Mouse (Mus musculus): ENCODE measurements around the gene Caprin2.
"Not testable (repeated sequence)": the region's sequence is repeated elsewhere in the genome, so short reads cannot be mapped to it uniquely, and the experiment has no call there.

Caprin2 gene

DNA sequence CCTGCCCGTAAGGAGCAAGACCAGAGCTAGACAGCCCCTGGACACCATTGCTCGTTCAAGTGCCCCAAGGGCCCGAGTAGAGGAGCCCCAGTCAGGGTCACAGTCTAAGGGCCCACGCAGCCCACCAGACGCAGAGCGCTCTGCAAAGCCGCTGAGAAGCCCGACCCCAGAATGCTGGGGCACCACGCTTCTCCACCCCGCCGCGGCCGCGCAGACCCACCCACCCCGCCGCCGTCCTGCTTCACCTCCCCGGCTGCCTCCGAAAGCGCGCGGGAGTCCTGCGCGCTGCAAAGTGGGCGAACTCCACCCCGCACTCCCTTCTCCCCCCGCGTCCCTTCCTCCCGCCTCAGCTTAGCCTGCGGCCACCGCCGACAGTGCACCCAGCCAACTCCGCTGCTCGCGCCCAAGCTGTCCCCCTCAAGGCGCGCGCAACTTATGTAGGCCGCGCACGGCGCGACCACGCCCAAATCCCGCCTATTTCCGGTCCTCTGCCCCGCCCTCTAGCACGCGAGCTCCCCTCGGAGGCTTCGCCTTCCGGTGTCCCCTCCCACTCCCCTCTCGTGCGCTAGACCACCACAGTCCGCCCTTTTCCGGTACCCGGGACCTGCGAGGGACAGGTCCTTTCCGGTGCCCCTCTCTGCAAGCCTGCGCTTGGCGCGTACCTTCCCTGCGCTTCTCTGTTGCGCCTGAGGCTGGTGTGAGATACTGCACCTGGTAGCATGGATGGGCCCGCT lies at the start of gene Caprin2:
Gene Caprin2, minus strand, starts transcription at position 465 of the 734 bp plus-strand sequence.
- DNase-seq: peak; percentile 89

- DNase-seq: peak; percentile 35
Observed at GRCm38 (mm10) chr6:148944767-148945508, 48.9 kb upstream of the Caprin2 start.

- no peak for DNase-seq
Observed at GRCm38 (mm10) chr6:148944344-148944766, 48.3 kb upstream of the Caprin2 start.

DNA sequence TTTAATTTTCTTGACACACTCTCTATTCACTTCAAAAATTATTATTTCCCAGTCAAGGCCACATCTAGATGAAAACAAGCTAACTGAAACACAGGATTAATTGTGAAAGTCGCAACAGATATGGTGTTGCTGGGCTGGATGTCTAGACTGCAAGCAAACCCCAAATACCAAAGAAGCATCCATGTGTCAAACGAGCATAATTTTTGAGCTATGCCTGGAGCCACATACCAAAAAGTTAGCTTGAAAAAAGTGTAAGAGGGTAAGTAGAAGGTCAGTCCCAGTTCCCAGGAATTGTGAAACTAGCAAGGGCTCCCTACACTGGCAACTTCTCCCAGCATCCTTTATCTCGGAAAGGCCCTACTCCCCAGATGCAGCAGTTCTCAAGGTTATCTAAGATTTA lies 47.7 kb upstream of the Caprin2 start:
- no peak for DNase-seq

DNA sequence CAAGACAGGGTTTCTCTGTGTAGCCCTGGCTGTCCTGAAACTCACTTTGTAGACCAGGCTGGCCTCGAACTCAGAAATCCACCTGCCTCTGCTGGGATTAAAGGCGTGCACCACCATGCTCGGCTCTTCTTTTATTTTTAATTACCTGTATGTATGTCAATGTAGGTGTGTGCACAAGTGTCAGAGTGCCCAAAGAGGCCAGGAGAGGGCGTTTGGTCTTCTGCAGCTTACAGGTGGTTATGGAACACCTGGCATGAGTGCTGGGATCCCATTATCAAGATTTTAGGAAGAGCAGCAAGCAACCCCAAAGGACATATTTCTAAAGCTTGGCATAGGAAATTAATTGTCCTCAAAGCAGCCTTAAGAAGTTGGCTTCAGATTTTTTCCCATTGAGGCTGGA lies 46.4 kb upstream of the Caprin2 start:
- no peak for DNase-seq

GRCm38 (mm10) chr6:148941880-148942279 lies 45.8 kb upstream of the Caprin2 start:
- DNase-seq: no peak

DNA sequence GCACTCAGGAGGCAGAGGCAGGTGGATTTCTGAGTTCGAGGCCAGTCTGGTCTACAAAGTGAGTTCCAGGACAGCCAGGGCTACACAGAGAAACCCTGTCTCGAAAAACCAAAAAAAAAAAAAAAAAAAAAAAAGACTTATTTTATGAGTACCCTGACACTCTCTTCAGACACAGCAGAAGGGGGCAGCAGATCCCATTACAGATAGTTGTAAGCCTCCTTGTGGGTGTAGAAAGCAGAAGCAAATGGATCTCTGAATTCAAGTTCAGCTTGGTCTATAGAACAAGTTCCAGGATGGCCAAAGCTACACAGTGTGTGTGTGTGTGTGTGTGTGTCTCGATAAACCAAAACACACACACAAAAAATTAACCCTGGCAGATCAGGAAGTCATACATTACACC lies 44.3 kb upstream of the Caprin2 start:
- not testable (repeated sequence) for DNase-seq

- DNase-seq: no peak
Observed at GRCm38 (mm10) chr6:148937693-148938092, 41.7 kb upstream of the Caprin2 start.

GRCm38 (mm10) chr6:148934961-148935590 lies 39.0 kb upstream of the Caprin2 start:
- no peak for DNase-seq

- peak; percentile 7 for DNase-seq
Observed at GRCm38 (mm10) chr6:148931281-148931680, 35.2 kb upstream of the Caprin2 start.

DNA sequence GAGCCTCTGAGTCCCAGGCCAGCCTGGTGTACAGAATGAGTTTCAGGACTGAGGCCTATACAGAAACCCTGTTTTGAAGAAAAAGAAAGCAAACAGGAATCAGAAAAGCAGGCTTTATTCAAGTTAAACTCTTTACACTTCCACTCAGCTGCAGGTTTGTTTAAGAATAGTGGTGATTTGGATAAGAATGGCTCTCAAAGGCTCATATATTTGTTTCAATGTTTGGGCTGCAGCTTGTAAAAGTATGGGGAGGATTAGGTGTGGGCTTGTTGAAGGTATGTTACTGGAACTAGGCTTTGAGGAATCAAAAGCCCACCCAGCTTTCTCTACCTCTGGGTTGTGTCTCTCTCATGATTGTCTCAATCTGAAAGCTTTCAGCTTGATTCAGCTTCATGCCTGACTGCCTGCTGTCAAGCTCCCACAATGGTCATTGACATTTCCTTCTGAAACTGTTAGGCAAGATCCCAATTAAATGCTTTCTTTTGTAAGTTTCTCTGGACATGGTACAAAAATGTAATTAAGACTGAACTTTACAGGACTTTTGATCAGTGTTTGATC lies 22.9 kb upstream of the Caprin2 start:
- DNase-seq: no peak

DNA sequence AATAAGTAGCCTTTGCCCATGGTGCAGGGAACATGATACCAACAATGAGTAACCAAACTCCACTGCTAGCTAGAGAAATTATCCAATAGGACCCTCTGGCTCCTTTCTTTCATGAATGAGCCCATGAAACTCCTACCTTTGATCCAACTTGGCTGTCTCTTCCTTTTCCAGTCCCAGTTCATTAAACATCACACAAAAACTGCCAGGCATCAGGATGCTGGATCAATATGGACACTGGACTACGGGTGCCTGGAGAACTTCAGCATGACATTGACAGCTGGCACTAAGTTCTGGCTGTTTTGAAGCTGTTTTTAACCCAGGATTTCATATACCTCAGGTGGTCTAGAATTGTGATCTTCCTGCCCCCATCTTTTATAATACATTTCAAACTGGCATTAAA lies 21.6 kb upstream of the Caprin2 start:
- DNase-seq: no peak

GRCm38 (mm10) chr6:148916817-148917216 lies 20.8 kb upstream of the Caprin2 start:
- peak; percentile 9 for DNase-seq

DNA sequence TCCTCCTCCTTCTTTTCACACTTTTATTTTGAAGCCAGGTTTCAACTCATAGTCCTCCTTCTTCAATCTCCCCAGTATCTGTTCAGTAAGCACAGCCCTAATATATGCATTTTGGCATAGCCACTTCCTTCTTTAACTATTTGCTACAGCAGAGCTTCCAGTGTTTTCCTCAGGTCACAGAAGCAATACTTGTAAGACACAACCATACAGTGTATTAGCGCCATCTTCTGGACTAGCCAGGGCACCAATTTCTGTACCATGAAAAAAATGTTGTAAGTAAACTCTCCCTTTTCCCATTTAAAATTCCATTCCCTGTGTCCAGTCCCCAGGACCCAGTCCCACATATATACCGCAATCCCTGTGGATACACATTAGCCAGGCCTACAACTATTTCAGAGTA lies 17.9 kb upstream of the Caprin2 start:
- peak; percentile 41 for DNase-seq

- DNase-seq: not testable (repeated sequence)
Observed at GRCm38 (mm10) chr6:148911906-148912305, 15.9 kb upstream of the Caprin2 start.

- DNase-seq: no peak
Observed at GRCm38 (mm10) chr6:148906958-148907357, 10.9 kb upstream of the Caprin2 start.

GRCm38 (mm10) chr6:148902728-148903127 lies 6.7 kb upstream of the Caprin2 start:
- no peak for DNase-seq

DNA sequence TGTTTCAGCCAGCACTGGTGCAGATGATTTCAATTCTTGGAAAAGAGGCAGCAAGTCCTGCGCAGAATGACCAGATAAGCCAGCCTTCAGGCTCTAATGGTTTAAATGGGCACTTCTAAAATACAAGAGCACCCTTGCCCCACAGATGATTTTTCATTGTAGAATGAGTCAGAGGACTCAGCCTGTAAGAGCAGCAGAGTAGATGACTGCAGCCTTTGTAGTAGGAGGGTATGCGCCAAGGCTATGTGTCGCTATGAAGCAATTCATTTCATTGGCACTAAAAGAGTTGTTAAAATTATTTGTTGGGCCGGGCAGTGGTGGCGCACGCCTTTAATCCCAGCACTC lies 442 bp upstream of the Caprin2 start:
- DNase-seq: no peak

DNA sequence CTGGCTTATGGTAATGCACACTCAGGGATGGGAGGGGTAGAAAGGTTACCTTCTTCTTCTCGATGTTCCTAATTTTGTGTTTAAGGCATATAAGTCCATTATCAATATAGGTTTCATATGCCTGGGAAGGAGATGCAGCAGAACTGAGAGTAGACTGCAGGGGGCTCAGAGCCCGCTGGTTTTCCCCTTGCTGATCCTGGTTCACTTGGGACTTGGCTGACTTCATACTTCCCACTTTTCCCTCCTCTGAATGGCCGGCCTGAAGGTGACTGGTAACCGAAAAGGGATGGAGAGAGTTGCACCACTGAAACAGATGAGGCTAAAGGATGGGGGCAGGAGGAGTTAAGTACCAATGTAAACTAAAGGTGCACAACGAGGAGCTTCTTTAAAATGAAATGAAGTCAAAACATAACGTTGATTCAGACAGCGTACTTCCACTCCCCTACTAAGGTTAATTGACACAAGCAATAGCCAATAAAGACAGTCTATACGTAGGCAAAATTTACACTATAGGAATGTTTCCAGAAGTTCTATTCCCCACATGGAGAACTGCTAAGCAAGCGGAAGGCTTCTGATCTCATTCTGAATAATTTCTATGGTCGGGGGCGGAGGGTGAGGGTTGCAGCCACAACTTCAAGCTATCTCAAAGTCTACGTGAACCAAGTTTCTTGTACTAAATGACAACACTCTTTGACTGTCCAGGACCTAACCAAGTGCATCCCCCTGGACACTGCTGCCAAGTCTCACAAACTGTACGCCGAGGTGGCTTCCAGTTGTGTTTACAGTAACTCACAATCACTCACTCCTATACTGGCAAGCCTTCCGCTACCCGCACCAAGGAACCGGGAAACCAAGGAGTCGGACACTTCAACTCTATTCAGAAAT lies 907 bp downstream of the Caprin2 start:
- DNase-seq: no peak

GRCm38 (mm10) chr6:148873911-148874310 lies 22.1 kb downstream of the Caprin2 start:
- DNase-seq: no peak

DNA sequence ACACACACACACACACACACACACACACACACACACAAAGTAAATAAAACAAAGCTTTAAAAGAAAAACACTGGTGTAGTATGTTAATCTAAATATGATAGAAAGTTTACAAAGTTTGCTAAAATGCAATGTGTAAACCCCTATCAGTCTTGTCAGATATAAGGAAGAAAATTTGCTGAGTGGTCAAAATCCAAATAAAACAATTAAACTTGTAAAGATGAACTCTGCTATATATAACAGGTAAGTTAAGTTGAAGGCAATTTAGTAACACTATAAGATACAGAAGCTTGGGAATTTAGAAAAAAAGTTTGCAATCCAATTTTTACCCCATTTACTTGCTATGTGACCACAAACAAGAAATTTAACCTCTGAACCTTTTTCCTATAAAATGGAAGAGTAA lies 50.4 kb downstream of the Caprin2 start:
- no peak for DNase-seq

DNA sequence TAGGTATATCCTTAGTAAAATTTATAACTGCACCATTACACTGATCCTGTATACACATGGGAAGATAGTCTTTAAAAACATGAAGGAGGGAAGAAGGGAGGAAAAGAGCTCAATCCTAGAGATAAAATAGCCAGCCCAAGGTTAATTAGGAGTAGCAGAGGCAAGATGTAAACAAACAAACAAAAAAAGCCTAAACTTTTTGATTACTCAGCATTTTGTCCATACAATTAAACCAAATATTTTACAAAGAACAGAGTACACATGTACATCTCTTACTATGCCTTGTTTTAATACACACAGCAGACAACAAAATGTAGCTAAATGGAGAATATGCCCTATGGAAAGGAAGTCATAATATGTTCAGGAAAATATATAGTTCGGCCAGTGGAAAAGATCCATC lies 54.3 kb downstream of the Caprin2 start:
- DNase-seq: no peak

- DNase-seq: no peak
Observed at GRCm38 (mm10) chr6:148838460-148838859, 57.6 kb downstream of the Caprin2 start.

Data from right cerebral cortex, postnatal 14 days (tissue).